Mouse (Mus musculus): ENCODE results near the gene Tnks1bp1. TPM values are rescaled to one million over a fixed set of nuclear protein-coding genes. Genes with fewer than 3 reads are reported as not detected.

Gene Tnks1bp1
- polyA plus RNA-seq, 1 experiment from 2014 or later = 23.0 TPM

GRCm38 (mm10) chr2:85034169-85034568 is 13.7 kb upstream of the Tnks1bp1 start:
- no peak overlapping the region for H3K27ac ChIP-seq (ENCODE audit: low read length)
- H3K36me3 ChIP-seq (ENCODE audit: control insufficient read depth, insufficient read depth, low read length) = no peaks in the 10 kb centered on the region
- H3K27me3 ChIP-seq (ENCODE audit: control insufficient read depth, insufficient read depth, low read depth, low read length) = no peaks in the 10 kb centered on the region
- no peak overlapping the region for H3K9ac ChIP-seq (ENCODE audit: low read depth, low read length)
- no peak overlapping the region for H3K4me3 ChIP-seq (ENCODE audit: low read depth, low read length)
- H3K9me3 ChIP-seq (replicated peaks; ENCODE audit: control insufficient read depth, low read length, poor library complexity, severe bottlenecking) = no peaks in the 10 kb centered on the region
- H3K4me2 ChIP-seq (ENCODE audit: low read length) = no peak overlapping the region
- WGBS = 88% methylated on average over 7 of the region's 7 CpGs
- H3K4me1 ChIP-seq (ENCODE audit: control insufficient read depth, insufficient read depth, low read length) = peaks cover 16% of the 10 kb centered on the region
- no peak for ATAC-seq

- peak overlapping the region; percentile 96 for H3K9ac ChIP-seq (ENCODE audit: low read depth, low read length)
- ATAC-seq = peak; percentile 64
- H3K27ac ChIP-seq (ENCODE audit: low read length) = peak overlapping the region; percentile 82
- peaks cover 15% of the 10 kb centered on the region for H3K36me3 ChIP-seq (ENCODE audit: control insufficient read depth, insufficient read depth, low read length)
- 7% methylated on average over 11 of the region's 11 CpGs for WGBS
- peak overlapping the region; percentile 97 for H3K4me2 ChIP-seq (ENCODE audit: low read length)
- peaks cover 16% of the 10 kb centered on the region for H3K4me1 ChIP-seq (ENCODE audit: control insufficient read depth, insufficient read depth, low read length)
- no peaks in the 10 kb centered on the region for H3K9me3 ChIP-seq (replicated peaks; ENCODE audit: control insufficient read depth, low read length, poor library complexity, severe bottlenecking)
- peak overlapping the region; percentile 87 for H3K4me3 ChIP-seq (ENCODE audit: low read depth, low read length)
- H3K27me3 ChIP-seq (ENCODE audit: control insufficient read depth, insufficient read depth, low read depth, low read length) = no peaks in the 10 kb centered on the region
Observed at GRCm38 (mm10) chr2:85036507-85037046, 11.2 kb upstream of the Tnks1bp1 start.

- H3K9ac ChIP-seq (ENCODE audit: low read depth, low read length) = peak within 1 kb of the TSS; percentile 96
- peak within 1 kb of the TSS; percentile 97 for H3K4me2 ChIP-seq (ENCODE audit: low read length)
- peak within 1 kb of the TSS; percentile 82 for H3K27ac ChIP-seq (ENCODE audit: low read length)
- H3K4me1 ChIP-seq (ENCODE audit: control insufficient read depth, insufficient read depth, low read length) = peaks cover 16% of the 10 kb centered on the region
- peak within 1 kb of the TSS; percentile 87 for H3K4me3 ChIP-seq (ENCODE audit: low read depth, low read length)
- ATAC-seq = peak; percentile 98
- 1% methylated on average over 65 of the region's 66 CpGs for WGBS
- no peaks in the 10 kb centered on the region for H3K9me3 ChIP-seq (replicated peaks; ENCODE audit: control insufficient read depth, low read length, poor library complexity, severe bottlenecking)
- no peaks in the 10 kb centered on the region for H3K27me3 ChIP-seq (ENCODE audit: control insufficient read depth, insufficient read depth, low read depth, low read length)
- H3K36me3 ChIP-seq (ENCODE audit: control insufficient read depth, insufficient read depth, low read length) = peaks cover 21% of the 10 kb centered on the region
Observed at GRCm38 (mm10) chr2:85037047-85038026, 10.5 kb upstream of the Tnks1bp1 start, which contains the start of the genes Ssrp1 and P2rx3. Gene Ssrp1, plus strand, starts transcription at chr2:85037234. Gene P2rx3, minus strand, starts transcription at chr2:85037462.

- WGBS = 72% methylated on average over 13 of the region's 13 CpGs
Observed at GRCm38 (mm10) chr2:85038336-85038735, 9.5 kb upstream of the Tnks1bp1 start.

GRCm38 (mm10) chr2:85043623-85044022 is 4.2 kb upstream of the Tnks1bp1 start:
- Histone ChIP-seq H3K36me3 (ENCODE audit: control insufficient read depth, insufficient read depth, low read length) (peaks cover 55% of the 10 kb centered on the region), H3K9ac (ENCODE audit: low read depth, low read length) (no peak overlapping the region), H3K27me3 (ENCODE audit: control insufficient read depth, insufficient read depth, low read depth, low read length) (no peaks in the 10 kb centered on the region), H3K27ac (ENCODE audit: low read length) (no peak overlapping the region), H3K4me1 (ENCODE audit: control insufficient read depth, insufficient read depth, low read length) (peaks cover 7% of the 10 kb centered on the region), H3K4me3 (ENCODE audit: low read depth, low read length) (no peak overlapping the region), H3K9me3 (replicated peaks; ENCODE audit: control insufficient read depth, low read length, poor library complexity, severe bottlenecking) (no peaks in the 10 kb centered on the region), H3K4me2 (ENCODE audit: low read length) (no peak overlapping the region)
- no peak for ATAC-seq
- 95% methylated on average over 7 of the region's 7 CpGs for WGBS

More at GRCm38 (mm10) chr2:85038336-85038735, 9.5 kb upstream of the Tnks1bp1 start:
- peak overlapping the region; percentile 97 for H3K4me2 ChIP-seq (ENCODE audit: low read length)
- H3K4me1 ChIP-seq (ENCODE audit: control insufficient read depth, insufficient read depth, low read length) = peaks cover 16% of the 10 kb centered on the region
- peaks cover 31% of the 10 kb centered on the region for H3K36me3 ChIP-seq (ENCODE audit: control insufficient read depth, insufficient read depth, low read length)
- peak overlapping the region; percentile 87 for H3K4me3 ChIP-seq (ENCODE audit: low read depth, low read length)
- no peak overlapping the region for H3K27ac ChIP-seq (ENCODE audit: low read length)
- H3K9me3 ChIP-seq (replicated peaks; ENCODE audit: control insufficient read depth, low read length, poor library complexity, severe bottlenecking) = no peaks in the 10 kb centered on the region
- H3K27me3 ChIP-seq (ENCODE audit: control insufficient read depth, insufficient read depth, low read depth, low read length) = no peaks in the 10 kb centered on the region
- ATAC-seq = no peak
- peak overlapping the region; percentile 96 for H3K9ac ChIP-seq (ENCODE audit: low read depth, low read length)

- no peak overlapping the region for H3K27ac ChIP-seq (ENCODE audit: low read length)
- no peak overlapping the region for H3K4me2 ChIP-seq (ENCODE audit: low read length)
- H3K27me3 ChIP-seq (ENCODE audit: control insufficient read depth, insufficient read depth, low read depth, low read length) = no peaks in the 10 kb centered on the region
- peaks cover 42% of the 10 kb centered on the region for H3K36me3 ChIP-seq (ENCODE audit: control insufficient read depth, insufficient read depth, low read length)
- H3K4me1 ChIP-seq (ENCODE audit: control insufficient read depth, insufficient read depth, low read length) = peaks cover 30% of the 10 kb centered on the region
- no peak for ATAC-seq
- H3K9ac ChIP-seq (ENCODE audit: low read depth, low read length) = no peak overlapping the region
- no peaks in the 10 kb centered on the region for H3K9me3 ChIP-seq (replicated peaks; ENCODE audit: control insufficient read depth, low read length, poor library complexity, severe bottlenecking)
- WGBS = 76% methylated on average over 8 of the region's 8 CpGs
- H3K4me3 ChIP-seq (ENCODE audit: low read depth, low read length) = no peak overlapping the region
Observed at GRCm38 (mm10) chr2:85046222-85046621, 1.6 kb upstream of the Tnks1bp1 start.

- peak overlapping the region; percentile 87 for H3K27ac ChIP-seq (ENCODE audit: low read length)
- peaks cover 37% of the 10 kb centered on the region for H3K36me3 ChIP-seq (ENCODE audit: control insufficient read depth, insufficient read depth, low read length)
- 50% methylated on average over 10 of the region's 10 CpGs for WGBS
- peak overlapping the region; percentile 61 for H3K4me2 ChIP-seq (ENCODE audit: low read length)
- H3K27me3 ChIP-seq (ENCODE audit: control insufficient read depth, insufficient read depth, low read depth, low read length) = no peaks in the 10 kb centered on the region
- peaks cover 30% of the 10 kb centered on the region for H3K4me1 ChIP-seq (ENCODE audit: control insufficient read depth, insufficient read depth, low read length)
- H3K4me3 ChIP-seq (ENCODE audit: low read depth, low read length) = peak overlapping the region; percentile 76
- H3K9ac ChIP-seq (ENCODE audit: low read depth, low read length) = peak overlapping the region; percentile 83
- no peaks in the 10 kb centered on the region for H3K9me3 ChIP-seq (replicated peaks; ENCODE audit: control insufficient read depth, low read length, poor library complexity, severe bottlenecking)
- ATAC-seq = no peak
Observed at GRCm38 (mm10) chr2:85047081-85047480, 741 bp upstream of the Tnks1bp1 start.

- H3K9ac ChIP-seq (ENCODE audit: low read depth, low read length) = peak overlapping the region; percentile 83
- no peaks in the 10 kb centered on the region for H3K9me3 ChIP-seq (replicated peaks; ENCODE audit: control insufficient read depth, low read length, poor library complexity, severe bottlenecking)
- peak overlapping the region; percentile 76 for H3K4me3 ChIP-seq (ENCODE audit: low read depth, low read length)
- peak overlapping the region; percentile 61 for H3K4me2 ChIP-seq (ENCODE audit: low read length)
- peaks cover 29% of the 10 kb centered on the region for H3K36me3 ChIP-seq (ENCODE audit: control insufficient read depth, insufficient read depth, low read length)
- no peaks in the 10 kb centered on the region for H3K27me3 ChIP-seq (ENCODE audit: control insufficient read depth, insufficient read depth, low read depth, low read length)
- WGBS = 3% methylated on average over 34 of the region's 44 CpGs
- H3K4me1 ChIP-seq (ENCODE audit: control insufficient read depth, insufficient read depth, low read length) = peaks cover 30% of the 10 kb centered on the region
- ATAC-seq = peak; percentile 76
- H3K27ac ChIP-seq (ENCODE audit: low read length) = peak overlapping the region; percentile 87
Observed at GRCm38 (mm10) chr2:85048168-85048751, 438 bp downstream of the Tnks1bp1 start.

Measured in midbrain, embryonic 16.5 days (tissue).